Mouse (Mus musculus): ENCODE data around the gene Lmbrd2. TPM values are rescaled to one million over a fixed set of nuclear protein-coding genes. Genes with fewer than 3 reads are reported as not detected.

Gene Lmbrd2
- 3.3 and 4.3 TPM in 2 replicates for polyA plus RNA-seq (2015; fragmentation: Nextera tagmentation; extraction: Ambion mirVana)

DNA sequence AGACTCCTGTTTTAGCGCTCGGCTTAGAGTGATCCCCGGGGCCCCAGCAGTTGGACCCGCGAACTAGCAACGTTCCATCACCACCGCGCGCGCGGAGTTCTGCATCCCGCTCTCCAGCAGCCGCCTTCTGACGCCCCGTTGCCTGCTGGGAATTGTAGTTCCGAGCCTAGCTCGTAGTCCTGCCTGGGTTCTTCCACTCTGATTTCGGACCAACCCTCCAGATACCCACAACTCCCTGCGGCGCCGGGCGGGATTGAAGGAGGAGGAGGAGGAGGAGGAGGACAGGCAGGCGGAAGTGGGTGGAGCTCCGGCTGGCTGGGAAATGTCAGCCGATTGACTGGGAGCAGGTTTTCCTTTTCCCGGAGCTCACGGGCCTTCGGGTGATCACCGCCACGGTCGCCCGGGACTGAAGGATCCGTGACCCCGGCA, at the start of gene Lmbrd2:
Gene Lmbrd2, plus strand, starts transcription at position 299 of the 429 bp plus-strand sequence.
- H3K4me1 ChIP-seq, result peaks cover 23% of the 10 kb centered on the region
- H3K9ac ChIP-seq, result peak within 1 kb of the TSS; percentile 92
- peak within 1 kb of the TSS; percentile 89 for H3K27ac ChIP-seq
- peak within 1 kb of the TSS; percentile 86 for H3K4me2 ChIP-seq
- H3K9me3 ChIP-seq, result no peaks in the 10 kb centered on the region
- ATAC-seq (replicated peaks), result peak; percentile 99
- H3K4me3 ChIP-seq, result peak within 1 kb of the TSS; percentile 93
- H3K36me3 ChIP-seq (replicated peaks), result peaks cover 6% of the 10 kb centered on the region; the same call in 1 of the 2 replicates
- under 1% methylated on average over 34 of the region's 34 CpGs for WGBS
- no peaks in the 10 kb centered on the region for H3K27me3 ChIP-seq (replicated peaks)

DNA sequence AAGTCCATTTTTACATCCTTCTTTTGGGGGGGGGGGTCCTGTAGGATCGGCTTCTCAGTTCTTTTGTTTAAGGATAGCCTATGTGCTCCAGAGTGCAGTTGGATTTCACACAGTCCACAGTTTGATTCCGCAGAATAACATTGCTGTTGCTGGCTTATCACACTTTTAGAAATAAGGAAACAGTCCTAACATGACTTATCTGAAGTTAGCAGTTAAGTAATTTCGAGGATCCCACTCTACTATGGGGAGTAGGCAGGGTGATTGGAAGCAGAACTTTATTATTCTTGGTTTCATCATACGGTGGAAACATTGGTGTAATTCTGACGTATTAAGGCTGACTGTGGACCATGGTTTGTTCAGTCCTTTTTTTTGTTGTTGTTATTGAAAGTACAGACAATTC, 49.7 kb upstream of the Lmbrd2 start:
- Histone ChIP-seq H3K4me3 (no peak overlapping the region), H3K4me1 (peaks cover 4% of the 10 kb centered on the region; the same call in 1 of the 2 replicates), H3K27me3 (replicated peaks) (no peaks in the 10 kb centered on the region), H3K36me3 (replicated peaks) (0 out of 2 replicates have a peak, but pooled peaks cover 6% of the 10 kb centered on the region), H3K27ac (no peak overlapping the region), H3K9me3 (no peaks in the 10 kb centered on the region), H3K9ac (no peak overlapping the region), H3K4me2 (no peak overlapping the region)
- no peak for ATAC-seq (replicated peaks)
- whole genome bisulfite sequencing, result 95% methylated on average over 5 of the region's 5 CpGs

DNA sequence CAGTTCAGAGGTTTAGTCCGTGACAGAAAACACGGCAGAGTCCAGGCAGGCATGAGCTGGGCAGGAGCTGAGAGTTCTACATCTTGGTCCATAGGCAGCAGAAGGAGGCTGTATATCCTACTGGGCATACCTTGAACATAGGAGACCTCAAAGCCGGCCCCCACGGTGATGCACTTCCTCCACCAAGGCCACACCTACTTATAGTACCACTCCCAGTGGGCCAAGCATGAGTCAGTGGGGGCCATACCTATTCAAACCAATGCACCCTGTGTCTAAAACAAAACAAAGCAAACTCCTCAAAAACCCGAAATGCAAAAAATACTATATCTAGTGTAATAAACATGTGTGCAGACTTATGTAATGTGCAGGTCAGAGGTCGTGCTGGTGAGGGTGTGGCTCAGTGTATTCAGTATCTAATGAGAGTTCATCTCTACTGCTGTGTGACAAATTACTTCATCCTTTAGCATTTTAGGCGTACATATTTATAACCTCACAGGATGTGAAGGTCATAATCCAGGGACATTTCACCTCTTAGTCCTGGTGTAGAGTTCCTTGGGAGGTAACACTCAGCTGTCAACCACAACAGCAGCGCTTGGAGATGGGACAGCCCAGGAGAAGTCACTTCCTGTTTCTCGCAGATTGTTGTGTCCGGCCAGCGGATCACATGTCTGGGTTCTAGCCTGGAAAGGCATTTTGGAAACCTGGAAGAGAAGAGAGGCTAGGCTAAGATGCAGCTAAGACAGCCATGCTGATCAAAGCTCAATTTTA, 46.6 kb upstream of the Lmbrd2 start:
- no peaks in the 10 kb centered on the region for H3K27me3 ChIP-seq (replicated peaks)
- no peak overlapping the region for H3K9ac ChIP-seq
- peaks cover 4% of the 10 kb centered on the region; the same call in 1 of the 2 replicates for H3K4me1 ChIP-seq
- no peaks in the 10 kb centered on the region for H3K9me3 ChIP-seq
- H3K4me3 ChIP-seq, result no peak overlapping the region
- ATAC-seq (replicated peaks), result peak; percentile 49
- H3K27ac ChIP-seq, result no peak overlapping the region
- no peak overlapping the region for H3K4me2 ChIP-seq
- H3K36me3 ChIP-seq (replicated peaks), result 0 out of 2 replicates have a peak, but pooled peaks cover 6% of the 10 kb centered on the region
- 78% methylated on average over 11 of the region's 11 CpGs for WGBS

DNA sequence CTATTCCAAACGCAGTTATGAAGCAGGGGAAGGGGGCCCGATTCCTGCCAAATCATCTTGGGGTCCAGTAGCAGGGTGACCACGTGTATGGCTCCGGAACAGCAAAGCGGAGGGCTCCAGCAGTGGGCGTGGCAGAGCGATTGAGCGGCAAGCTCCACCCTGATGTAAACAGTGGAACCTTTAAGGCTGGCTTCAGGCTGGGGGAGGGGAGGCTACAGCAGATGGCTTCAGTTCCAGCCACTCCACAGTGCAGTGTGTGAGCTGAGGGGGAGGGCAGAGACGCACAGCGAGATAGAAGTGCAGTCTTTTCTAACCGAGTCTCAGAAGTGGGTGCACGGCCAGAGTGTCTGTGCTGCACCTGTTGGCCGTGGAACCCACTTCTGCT, 46.0 kb upstream of the Lmbrd2 start:
- H3K27me3 ChIP-seq (replicated peaks), result no peaks in the 10 kb centered on the region
- H3K4me1 ChIP-seq, result peaks cover 4% of the 10 kb centered on the region; the same call in 1 of the 2 replicates
- 24% methylated on average over 13 of the region's 13 CpGs for WGBS
- H3K27ac ChIP-seq, result no peak overlapping the region
- ATAC-seq (replicated peaks), result peak; percentile 73
- no peak overlapping the region for H3K4me2 ChIP-seq
- H3K4me3 ChIP-seq, result no peak overlapping the region
- H3K36me3 ChIP-seq (replicated peaks), result 0 out of 2 replicates have a peak, but pooled peaks cover 6% of the 10 kb centered on the region
- no peaks in the 10 kb centered on the region for H3K9me3 ChIP-seq
- no peak overlapping the region for H3K9ac ChIP-seq

DNA sequence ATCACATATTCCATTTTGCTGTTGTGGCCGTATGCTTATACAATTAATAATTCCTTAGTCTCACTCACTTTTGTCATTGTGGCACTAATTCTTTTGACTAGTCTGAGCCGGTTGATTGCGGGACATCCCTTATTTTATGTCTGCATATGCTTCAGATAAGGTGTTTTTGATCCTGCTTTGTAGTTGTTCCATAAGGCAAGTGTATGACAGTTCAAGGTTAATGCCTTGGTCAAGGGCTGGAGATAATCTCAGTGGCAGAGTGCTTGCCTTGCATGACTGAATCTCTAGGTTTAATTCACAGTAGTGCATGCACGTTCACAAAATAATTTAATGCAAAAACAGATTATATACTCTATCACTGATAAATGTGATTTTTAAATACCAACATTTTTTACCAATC, 43.5 kb upstream of the Lmbrd2 start:
- Histone ChIP-seq H3K9me3 (no peaks in the 10 kb centered on the region), H3K27ac (no peak overlapping the region), H3K4me1 (peaks cover 4% of the 10 kb centered on the region; the same call in 1 of the 2 replicates), H3K4me2 (no peak overlapping the region), H3K9ac (no peak overlapping the region), H3K27me3 (replicated peaks) (no peaks in the 10 kb centered on the region), H3K36me3 (replicated peaks) (0 out of 2 replicates have a peak, but pooled peaks cover 6% of the 10 kb centered on the region), H3K4me3 (no peak overlapping the region)
- WGBS, result 88% methylated on average over 4 of the region's 4 CpGs
- ATAC-seq (replicated peaks), result no peak

DNA sequence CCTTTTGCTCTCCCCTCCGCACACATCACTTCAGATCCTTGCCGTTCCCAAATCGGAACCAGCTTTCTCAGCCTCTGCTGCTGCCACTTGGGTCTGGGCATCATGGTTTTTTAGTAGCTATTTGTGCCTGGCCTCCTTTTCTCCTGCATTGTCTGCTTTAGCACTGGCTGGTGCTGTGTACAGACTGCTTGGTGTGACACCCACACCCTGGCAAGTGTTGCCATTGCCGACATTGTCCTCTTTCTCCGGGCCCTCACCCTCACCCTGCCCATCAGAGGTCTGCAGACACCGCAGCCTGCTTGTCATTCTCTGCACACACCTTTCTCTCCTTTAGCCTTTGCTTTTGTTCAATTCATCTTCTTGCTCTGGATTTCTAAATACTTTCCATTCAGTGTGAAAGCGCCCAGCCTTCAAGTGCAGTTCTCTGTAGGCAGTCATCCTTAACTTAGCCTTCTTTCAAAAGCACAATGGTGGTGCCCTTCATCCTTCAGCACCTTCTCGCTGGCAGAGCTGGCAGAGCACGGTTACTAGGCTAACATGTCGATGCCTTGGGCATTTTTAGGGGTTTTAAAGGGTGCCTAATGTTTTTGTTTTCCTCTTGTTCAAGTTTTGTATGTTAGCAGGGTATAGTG, 39.8 kb upstream of the Lmbrd2 start:
- Histone ChIP-seq H3K9me3 (no peaks in the 10 kb centered on the region), H3K27me3 (replicated peaks) (no peaks in the 10 kb centered on the region), H3K36me3 (replicated peaks) (no peaks in the 10 kb centered on the region; the same call in 1 of the 2 replicates), H3K9ac (no peak overlapping the region), H3K27ac (0 out of 2 replicates have a peak overlapping the region, but pooled peaks have one; percentile 5), H3K4me1 (no peaks in the 10 kb centered on the region), H3K4me2 (no peak overlapping the region), H3K4me3 (no peak overlapping the region)
- ATAC-seq (replicated peaks), result peak; percentile 77
- 69% methylated on average over 10 of the region's 10 CpGs for WGBS

DNA sequence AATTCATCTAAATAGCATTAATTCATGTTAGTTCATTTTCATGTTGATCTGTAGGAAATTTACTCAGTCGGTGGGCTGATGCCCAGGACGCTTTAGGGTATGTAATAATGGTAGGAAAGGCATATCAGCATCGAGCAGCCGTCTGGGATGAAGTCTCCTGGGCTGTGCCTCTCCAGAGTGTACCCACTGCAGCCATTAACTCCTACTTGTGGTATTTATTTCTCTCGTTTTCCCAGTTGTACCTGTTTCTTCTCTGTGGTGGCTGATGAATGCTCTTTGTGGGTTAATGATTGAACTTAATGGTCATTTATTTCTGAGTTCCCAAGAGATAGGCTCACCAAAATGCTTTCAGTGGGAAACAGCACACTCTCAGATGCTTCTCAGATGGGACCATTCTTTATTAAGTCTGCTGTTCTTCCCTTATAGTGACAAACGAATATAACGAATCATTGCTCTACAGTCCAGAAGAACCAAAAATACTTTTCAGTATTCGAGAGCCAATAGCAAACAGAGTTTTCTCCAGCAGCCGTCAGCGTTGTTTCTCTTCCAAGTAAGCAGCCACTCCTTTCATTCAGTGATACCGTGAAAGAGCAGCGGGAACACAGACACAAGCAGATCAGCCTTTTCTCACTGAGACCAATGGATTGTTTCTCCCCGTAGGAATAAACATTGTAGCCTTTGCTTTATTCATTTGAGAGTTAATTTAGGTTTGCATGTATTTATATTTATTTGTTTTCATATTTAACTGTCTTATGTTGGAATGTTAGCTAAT, 33.9 kb upstream of the Lmbrd2 start:
- WGBS, result 84% methylated on average over 13 of the region's 13 CpGs
- peaks cover 4% of the 10 kb centered on the region for H3K36me3 ChIP-seq (replicated peaks)
- H3K9me3 ChIP-seq, result no peaks in the 10 kb centered on the region
- H3K27ac ChIP-seq, result no peak overlapping the region
- H3K9ac ChIP-seq, result no peak overlapping the region
- H3K27me3 ChIP-seq (replicated peaks), result no peaks in the 10 kb centered on the region
- H3K4me1 ChIP-seq, result no peaks in the 10 kb centered on the region
- no peak for ATAC-seq (replicated peaks)
- H3K4me3 ChIP-seq, result no peak overlapping the region
- no peak overlapping the region for H3K4me2 ChIP-seq

DNA sequence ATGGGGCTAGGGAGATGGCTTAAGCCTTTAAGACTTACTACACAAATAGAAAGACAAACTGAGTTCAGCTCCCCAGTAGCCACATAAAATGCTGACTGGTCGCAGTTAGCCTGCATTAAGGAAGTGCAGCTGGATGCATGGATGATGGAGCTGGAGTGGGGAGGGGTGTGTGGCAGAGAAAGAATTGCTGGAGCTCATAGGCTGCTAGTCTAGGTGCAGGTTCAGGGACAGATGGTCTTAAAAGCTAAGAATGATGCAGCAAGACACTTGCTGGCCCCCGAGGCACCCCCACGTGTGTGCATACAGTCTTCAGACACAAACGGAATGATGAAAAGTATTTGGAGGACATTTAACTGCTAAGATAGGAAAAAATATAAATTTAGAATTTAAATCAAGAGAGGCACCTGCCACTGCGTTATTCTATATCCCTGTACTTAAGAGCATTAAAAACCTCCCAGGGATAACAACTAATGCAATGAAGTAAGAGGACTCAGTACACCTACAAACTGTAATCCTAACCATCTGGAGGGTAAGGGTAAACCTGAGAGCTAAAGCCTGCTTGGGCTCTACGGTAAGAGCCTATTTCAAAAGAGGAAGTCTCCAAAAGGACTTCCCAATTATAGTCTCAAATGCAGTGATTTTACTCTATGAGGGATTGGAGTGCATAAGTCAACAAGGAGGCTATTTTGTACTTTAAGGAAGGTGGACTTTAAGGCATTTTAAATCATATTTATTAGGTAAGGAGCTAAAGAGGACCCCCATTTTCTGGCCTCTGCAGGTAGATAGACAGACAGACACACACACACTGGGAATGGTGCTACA, 29.6 kb upstream of the Lmbrd2 start:
- no peaks in the 10 kb centered on the region for H3K27me3 ChIP-seq (replicated peaks)
- H3K4me1 ChIP-seq, result no peaks in the 10 kb centered on the region
- no peak overlapping the region for H3K27ac ChIP-seq
- 86% methylated on average over 6 of the region's 6 CpGs for WGBS
- H3K4me3 ChIP-seq, result no peak overlapping the region
- no peaks in the 10 kb centered on the region for H3K9me3 ChIP-seq
- H3K36me3 ChIP-seq (replicated peaks), result peaks cover 15% of the 10 kb centered on the region
- no peak overlapping the region for H3K9ac ChIP-seq
- ATAC-seq (replicated peaks), result no peak
- no peak overlapping the region for H3K4me2 ChIP-seq

DNA sequence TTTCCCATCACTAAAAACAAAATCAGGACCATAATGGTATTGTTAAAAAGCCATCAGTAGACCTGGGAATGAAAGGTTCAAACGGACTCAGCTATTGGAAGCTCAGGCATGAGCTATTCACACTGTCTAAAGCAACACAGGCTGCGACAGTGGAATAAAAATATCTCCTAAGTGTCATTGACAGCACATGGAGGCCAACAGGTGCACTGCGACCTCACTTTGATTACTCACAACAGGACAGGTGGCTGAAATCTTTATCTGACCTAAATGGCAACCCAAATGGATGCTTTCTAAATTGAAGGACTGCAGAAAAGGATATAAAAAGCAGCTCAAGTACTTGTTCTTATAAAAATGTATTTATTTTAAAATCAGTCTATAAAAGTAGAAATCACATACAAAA, 28.7 kb upstream of the Lmbrd2 start:
- H3K4me3 ChIP-seq, result no peak overlapping the region
- WGBS, result 88% methylated on average over 3 of the region's 3 CpGs
- no peak overlapping the region for H3K27ac ChIP-seq
- H3K9ac ChIP-seq, result no peak overlapping the region
- H3K36me3 ChIP-seq (replicated peaks), result peaks cover 20% of the 10 kb centered on the region
- H3K4me2 ChIP-seq, result no peak overlapping the region
- no peaks in the 10 kb centered on the region for H3K9me3 ChIP-seq
- no peaks in the 10 kb centered on the region for H3K27me3 ChIP-seq (replicated peaks)
- no peaks in the 10 kb centered on the region for H3K4me1 ChIP-seq
- no peak for ATAC-seq (replicated peaks)

DNA sequence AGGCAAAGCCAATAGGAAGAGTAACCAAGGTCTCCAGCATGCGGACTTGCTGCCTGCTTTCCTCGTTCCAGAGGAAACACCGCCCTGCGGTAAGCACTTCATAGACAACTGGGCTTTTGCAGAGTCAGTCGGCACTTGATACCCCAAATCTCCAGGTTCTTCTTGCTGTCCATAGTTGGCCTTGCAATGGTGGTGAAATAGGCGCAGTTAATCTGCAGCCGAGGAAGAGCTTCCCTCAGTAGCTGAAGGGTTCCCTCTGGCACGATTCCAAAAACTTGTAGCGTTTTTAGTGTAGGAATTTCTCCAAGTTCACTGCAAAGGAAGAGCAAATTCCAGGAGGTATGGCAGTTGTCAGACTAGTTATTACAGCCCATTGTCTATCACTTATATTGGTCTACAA, 26.8 kb upstream of the Lmbrd2 start:
- no peak overlapping the region for H3K4me3 ChIP-seq
- H3K4me2 ChIP-seq, result no peak overlapping the region
- H3K9ac ChIP-seq, result no peak overlapping the region
- no peaks in the 10 kb centered on the region for H3K27me3 ChIP-seq (replicated peaks)
- H3K4me1 ChIP-seq, result no peaks in the 10 kb centered on the region
- H3K9me3 ChIP-seq, result no peaks in the 10 kb centered on the region
- H3K27ac ChIP-seq, result no peak overlapping the region
- H3K36me3 ChIP-seq (replicated peaks), result peaks cover 20% of the 10 kb centered on the region
- WGBS, result 85% methylated on average over 9 of the region's 9 CpGs
- ATAC-seq (replicated peaks), result no peak

DNA sequence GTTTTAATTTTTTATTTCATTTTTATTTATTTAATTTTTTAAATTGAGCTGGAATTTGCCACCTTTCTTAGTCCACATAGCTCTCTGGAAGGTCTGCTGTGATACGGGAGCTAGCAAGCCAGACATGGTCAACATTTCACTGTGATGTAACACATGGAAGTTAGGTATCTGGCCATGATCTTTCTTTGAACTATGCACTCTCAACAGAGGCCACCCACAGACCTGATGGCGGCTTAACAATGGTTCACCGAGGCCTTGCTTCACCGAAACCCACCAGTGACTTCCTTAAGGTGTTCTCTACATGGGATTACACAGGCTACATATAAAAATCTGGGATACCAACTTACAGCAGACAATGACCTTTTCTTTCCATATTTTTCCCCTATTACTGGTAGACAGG, 26.2 kb upstream of the Lmbrd2 start:
- Histone ChIP-seq H3K4me1 (no peaks in the 10 kb centered on the region), H3K4me3 (no peak overlapping the region), H3K4me2 (no peak overlapping the region), H3K27ac (no peak overlapping the region), H3K9me3 (no peaks in the 10 kb centered on the region), H3K36me3 (replicated peaks) (peaks cover 20% of the 10 kb centered on the region), H3K27me3 (replicated peaks) (no peaks in the 10 kb centered on the region), H3K9ac (no peak overlapping the region)
- WGBS, result 80% methylated on average over 4 of the region's 4 CpGs
- ATAC-seq (replicated peaks), result no peak
